Mouse (Mus musculus) right cerebral cortex, adult 2 months (tissue): ENCODE measurements around the gene Stard9.

ENCODE experiments used
- DNase-seq, 2 experiments: peaks; one replicate each; pipeline ENCODE4 v3.0.0; 2021 to 2022; ENCODE audit warnings: low spot score in 2 of 2

Stard9 gene

DNA sequence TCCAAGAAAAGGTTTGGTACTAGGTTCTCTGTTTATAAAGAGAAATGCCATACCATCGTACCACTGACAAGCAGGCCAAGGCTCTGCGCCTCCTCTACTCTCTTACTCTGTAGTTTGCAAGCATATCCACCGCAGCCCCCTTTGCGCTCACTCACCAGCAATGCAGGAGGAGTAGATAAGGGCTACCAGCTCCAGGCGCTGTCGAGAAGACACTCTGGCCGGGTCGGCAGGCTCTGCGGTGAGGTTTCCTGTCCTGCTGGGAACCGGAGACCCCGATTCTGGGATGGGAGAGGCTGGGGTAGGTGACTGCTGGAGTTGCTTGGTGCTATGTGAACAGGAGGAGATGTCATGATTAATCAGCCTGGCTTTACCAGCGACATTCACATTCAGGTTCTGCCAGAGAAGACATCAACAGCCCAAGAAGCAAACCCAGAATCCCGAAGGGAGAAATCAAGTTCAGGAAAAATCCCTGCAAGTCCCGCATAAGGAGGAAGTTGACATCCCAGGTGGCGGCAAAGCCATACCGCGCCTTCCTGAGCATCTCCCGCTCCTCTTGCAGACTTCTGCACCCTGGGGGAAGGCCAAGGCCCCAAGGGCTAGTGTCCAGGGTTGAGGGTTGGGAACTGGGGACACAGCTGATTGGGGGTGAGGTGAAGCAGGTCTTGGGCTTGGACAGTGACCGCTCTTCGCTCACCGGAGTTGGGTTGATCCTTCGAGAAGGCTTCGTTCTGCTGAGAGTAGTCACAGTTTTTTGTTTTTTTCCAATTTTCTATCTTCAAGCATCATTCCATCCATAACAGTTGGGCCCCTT is 101.1 kb downstream of the Stard9 start:
- peak in 1 of 2 experiments; percentile 22 for DNase-seq

- no peak for DNase-seq
These were observed 101.8 kb downstream of the Stard9 start for GRCm38 (mm10) chr2:120730639-120731166.

DNA sequence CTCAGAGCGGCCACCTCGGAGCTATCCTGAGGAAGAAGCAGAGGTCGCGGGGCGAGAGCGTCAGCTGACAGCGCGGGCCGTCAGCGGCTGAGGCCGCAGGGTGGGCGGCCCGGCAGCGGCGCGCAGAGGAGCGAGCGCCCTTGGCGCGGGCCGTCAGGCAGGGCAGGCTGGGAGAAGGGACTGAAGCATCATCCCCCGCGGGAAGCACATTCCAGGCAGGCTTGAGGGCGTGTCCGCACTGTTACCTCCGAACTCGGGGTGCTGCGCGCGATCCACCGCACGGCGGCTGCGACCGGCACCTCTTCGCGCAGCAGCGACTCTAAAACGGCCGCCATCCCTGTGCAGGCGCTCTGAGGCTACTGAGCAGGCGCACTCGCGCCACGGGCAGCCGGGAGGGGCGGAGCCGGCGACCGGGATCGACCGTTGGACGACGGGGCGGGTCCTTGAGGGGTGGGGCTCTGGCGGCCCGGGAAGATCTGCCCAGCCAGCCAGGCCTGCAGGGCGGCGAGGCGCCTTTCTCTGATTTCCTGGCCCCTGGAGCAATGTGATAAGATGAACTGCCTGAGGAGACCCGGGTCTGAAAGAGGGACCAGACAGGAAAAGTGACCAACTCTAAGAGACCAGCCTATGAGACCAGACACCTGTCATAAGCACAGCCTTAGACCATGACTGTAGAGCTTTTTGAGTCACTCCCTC is 102.4 kb downstream of the Stard9 start:
- DNase-seq: peak; percentile 86 to 87

DNA sequence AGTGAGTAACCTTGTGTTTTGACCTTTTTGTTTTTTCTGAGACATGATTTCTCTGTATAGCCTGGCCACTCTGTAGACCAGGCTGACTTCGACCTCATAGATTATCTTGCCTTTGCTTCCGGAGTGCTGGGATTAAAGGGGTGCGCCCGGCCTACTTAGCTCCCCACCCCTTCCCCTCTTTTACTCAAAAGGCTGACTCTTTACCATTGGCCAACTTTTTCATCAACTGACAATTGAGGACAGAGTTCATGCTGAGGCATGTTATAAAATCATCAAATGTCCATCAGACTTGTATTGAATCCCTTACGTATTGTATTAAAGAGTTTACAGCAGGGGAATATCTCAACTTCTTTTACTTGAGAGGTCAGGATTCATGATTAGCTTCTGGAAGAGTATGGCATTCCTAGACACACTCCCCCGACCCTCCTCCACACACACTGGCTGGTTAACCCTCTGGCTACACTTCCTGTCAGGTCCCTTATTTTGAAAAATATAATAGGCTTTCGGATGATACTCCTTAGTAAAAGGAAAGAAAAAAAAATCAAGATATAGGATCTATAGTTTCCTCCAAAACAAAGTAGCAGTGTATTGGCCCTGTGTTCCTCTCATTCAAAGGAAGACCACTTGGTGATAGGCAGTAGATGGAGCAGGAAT is 103.1 kb downstream of the Stard9 start:
- DNase-seq: no peak

DNA sequence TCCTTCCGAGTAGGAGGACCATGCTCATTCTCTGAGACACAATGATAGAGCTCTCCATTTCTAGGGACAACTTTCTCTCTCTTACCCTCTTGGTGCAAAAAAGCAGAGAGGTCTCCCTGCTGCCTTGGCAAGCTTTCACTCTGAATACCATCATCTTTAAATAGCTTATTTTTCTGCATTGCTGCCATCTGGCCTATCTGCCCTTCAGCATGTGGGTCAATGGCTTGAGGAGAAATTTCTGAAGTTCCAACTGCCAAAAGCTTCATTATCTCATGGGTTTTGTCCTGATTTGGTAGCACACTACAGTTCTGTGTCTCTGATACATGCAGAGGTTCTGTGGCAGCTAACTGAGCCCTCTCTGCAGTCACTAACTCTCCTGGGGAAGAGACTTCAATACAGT is 116.6 kb downstream of the Stard9 start:
- DNase-seq: no peak

- no peak for DNase-seq
These were observed 119.1 kb downstream of the Stard9 start for GRCm38 (mm10) chr2:120748041-120748440.

- no peak for DNase-seq
These were observed 133.0 kb downstream of the Stard9 start for GRCm38 (mm10) chr2:120761922-120762321.

- peak; percentile 63 to 68 for DNase-seq
These were observed 141.5 kb downstream of the Stard9 start for GRCm38 (mm10) chr2:120770265-120770935.
